Mouse (Mus musculus) A20 (cell line): ENCODE results near the gene Kcnq2.

ENCODE experiments used
- DNase-seq: peaks from one replicate; pipeline ENCODE4 v3.0.0-alpha.2; 2011; ENCODE audit warnings: low read depth, low spot score

Gene Kcnq2

GRCm38 (mm10) chr2:181147546-181148317 is 12.6 kb upstream of the Kcnq2 start:
- no peak for DNase-seq

GRCm38 (mm10) chr2:181146976-181147545 is 12.0 kb upstream of the Kcnq2 start:
- no peak for DNase-seq

- no peak for DNase-seq
Observed at GRCm38 (mm10) chr2:181144675-181145074, 9.6 kb upstream of the Kcnq2 start.

- DNase-seq = no peak
Observed at GRCm38 (mm10) chr2:181143509-181144276, 8.6 kb upstream of the Kcnq2 start.

GRCm38 (mm10) chr2:181142703-181143135 is 7.6 kb upstream of the Kcnq2 start:
- DNase-seq = no peak

- no peak for DNase-seq
Observed at GRCm38 (mm10) chr2:181139641-181140193, 4.6 kb upstream of the Kcnq2 start.

GRCm38 (mm10) chr2:181136934-181137333 is 1.8 kb upstream of the Kcnq2 start:
- no peak for DNase-seq

- DNase-seq = no peak
Observed at GRCm38 (mm10) chr2:181135446-181135818, 332 bp upstream of the Kcnq2 start.

- DNase-seq = no peak
Observed at GRCm38 (mm10) chr2:181133837-181134590, 1.1 kb downstream of the Kcnq2 start.

GRCm38 (mm10) chr2:181130245-181130644 is 4.9 kb downstream of the Kcnq2 start:
- no peak for DNase-seq

- no peak for DNase-seq
Observed at GRCm38 (mm10) chr2:181128963-181129362, 6.1 kb downstream of the Kcnq2 start.

- DNase-seq = no peak
Observed at GRCm38 (mm10) chr2:181127786-181128185, 7.3 kb downstream of the Kcnq2 start.

GRCm38 (mm10) chr2:181125726-181126455 is 9.2 kb downstream of the Kcnq2 start:
- DNase-seq = no peak

- DNase-seq = no peak
Observed at GRCm38 (mm10) chr2:181122642-181123041, 12.5 kb downstream of the Kcnq2 start.

- no peak for DNase-seq
Observed at GRCm38 (mm10) chr2:181120922-181121449, 14.1 kb downstream of the Kcnq2 start.

- no peak for DNase-seq
Observed at GRCm38 (mm10) chr2:181119952-181120351, 15.1 kb downstream of the Kcnq2 start.

GRCm38 (mm10) chr2:181116436-181116835 is 18.7 kb downstream of the Kcnq2 start:
- DNase-seq = no peak

GRCm38 (mm10) chr2:181115367-181115766 is 19.7 kb downstream of the Kcnq2 start:
- no peak for DNase-seq

- DNase-seq = no peak
Observed at GRCm38 (mm10) chr2:181113762-181114361, 21.2 kb downstream of the Kcnq2 start.

- peak; percentile 8 for DNase-seq
Observed at GRCm38 (mm10) chr2:181111665-181112064, 23.4 kb downstream of the Kcnq2 start.
